Mouse (Mus musculus): ENCODE data around the gene Cdipt.

- peak; percentile 84 for TF ChIP-seq CTCF (IDR thresholded peaks at IDR 0.05; ENCODE audit: insufficient read depth, low read depth, low read length)
- TF ChIP-seq POLR2A (IDR thresholded peaks at IDR 0.05; ENCODE audit: insufficient read depth, low read depth, low read length): 0 out of 2 replicates have a peak, but pooled peaks have one; percentile 17
Observed at GRCm38 (mm10) chr7:126975950-126976866, 494 bp downstream of the Cdipt start, which contains the start of gene Cdiptos.

Measured in olfactory bulb, adult 2 months (tissue).